Mouse (Mus musculus) MEL (cell line): ENCODE measurements at regions not wholly inside any gene's neighbourhood (a gene's known extent, or its start where the extent isn't known, plus 50 kb on each side); places are given as distances from the start of the nearest gene placed in this dataset.

ENCODE experiments used
- BHLHE40 ChIP-seq: IDR thresholded peaks from 2 replicates; pipeline ENCODE4 v1.6.1; 2012; ENCODE audit warnings: low read depth, mild to moderate bottlenecking, inconsistent platforms, low read length, improper control_type of control experiment, borderline replicate concordance
- CTCF ChIP-seq, 3 experiments: IDR thresholded peaks in 2 of 3; conservative IDR thresholded peaks in 1 of 3; 2 replicates each; pipeline ENCODE4 v1.5.1; 2011 to 2012; ENCODE audit warnings: low read length in 3 of 3, low read depth in 2 of 3, mild to moderate bottlenecking in 2 of 3, improper control_type of control experiment in 1 of 3, inconsistent platforms in 1 of 3, mixed read lengths in 1 of 3, moderate library complexity in 1 of 3; ENCODE audit not compliant: control insufficient read depth in 1 of 3, insufficient read depth in 1 of 3, poor library complexity in 1 of 3, severe bottlenecking in 1 of 3
- MYB ChIP-seq: IDR thresholded peaks from 2 replicates; pipeline ENCODE4 v1.6.1; 2011; ENCODE audit warnings: mild to moderate bottlenecking, low read depth, low read length, improper control_type of control experiment
- TCF12 ChIP-seq: IDR thresholded peaks from 2 replicates; pipeline ENCODE4 v1.6.1; 2014; ENCODE audit warnings: low read depth, mild to moderate bottlenecking, inconsistent platforms, low read length, improper control_type of control experiment, moderate library complexity

DNA sequence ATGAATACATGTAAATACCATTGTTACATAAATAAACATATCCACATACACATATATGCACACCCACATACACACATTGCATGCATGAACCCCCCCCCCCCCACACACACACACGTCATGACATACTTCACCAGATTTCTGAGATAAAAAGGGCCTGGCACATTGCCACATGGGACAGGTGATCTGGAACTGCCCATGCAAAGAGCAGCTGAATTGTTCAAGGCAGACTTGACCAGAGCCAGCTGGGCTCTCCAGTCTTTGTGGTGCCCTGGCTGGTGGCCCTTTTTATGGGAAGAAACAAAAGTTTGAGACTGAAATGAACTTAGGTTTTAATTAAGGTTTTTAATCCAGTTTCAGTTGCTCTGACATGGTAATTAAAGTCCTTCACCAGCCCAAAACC lies 250.7 kb upstream of the Adgra3 start:
- TF ChIP-seq CTCF (IDR thresholded peaks at IDR 0.05 in 2 of 3, conservative IDR thresholded peaks at IDR 0.05 in 1 of 3; ENCODE audit: control insufficient read depth in 1 of 3, insufficient read depth in 1 of 3, low read depth in 2 of 3, low read length in 3 of 3, poor library complexity in 1 of 3, severe bottlenecking in 1 of 3) (no peak), TCF12 (no peak), BHLHE40 (no peak), MYB (no peak)
